Mouse (Mus musculus) testis, adult 2 months (tissue): ENCODE results near the gene Slc16a11.

ENCODE experiments used
- CTCF ChIP-seq: fragments of 200-500 bp; IDR thresholded peaks from 2 replicates; pipeline ENCODE4 v1.5.1; 2012; ENCODE audit warnings: low read depth, mild to moderate bottlenecking, inconsistent platforms, low read length, moderate library complexity; ENCODE audit not compliant: control insufficient read depth, insufficient read depth, insufficient replicate concordance
- POLR2A ChIP-seq: fragments of 200-500 bp; IDR thresholded peaks from 2 replicates; pipeline ENCODE4 v1.6.1; 2012; ENCODE audit warnings: low read depth, mild to moderate bottlenecking, inconsistent platforms, low read length, moderate library complexity; ENCODE audit not compliant: control insufficient read depth

DNA sequence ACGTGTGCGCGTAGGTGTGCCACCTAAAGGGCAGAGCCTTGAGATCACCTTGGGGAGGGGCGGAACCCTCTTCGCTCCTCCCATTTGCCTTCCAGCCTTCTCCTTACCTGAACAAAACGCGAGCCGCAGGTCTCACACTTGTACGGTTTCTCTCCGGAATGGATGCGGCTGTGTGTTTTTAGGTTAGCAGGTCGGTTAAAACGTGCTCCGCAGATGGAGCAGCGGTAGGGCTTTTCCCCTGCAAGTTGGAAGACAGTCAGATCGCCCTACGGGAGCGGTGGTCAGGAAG, 14.0 kb downstream of the Slc16a11 start:
- TF ChIP-seq CTCF (no peak), POLR2A (no peak)
